ENCODE assay signal across 24 mouse cellular contexts in genomic region chr13:47452186-47452760, GRCm38 (mm10).
DNase-seq lines count a peak whose midpoint lies in the region; ATAC-seq and TF ChIP-seq lines count a peak whose summit lies in the region.
"Had no signal": no experiment of that assay in that cellular context is flagged by ENCODE, and none has a peak within 500 bp of the region (broad histone marks: within the 10 kb centered on the region; RNA-seq: fewer than 3 reads in every experiment).

No protein-coding gene starts in this region.

- H3K27ac ChIP-seq in kidney, embryonic 16.5 days (ENCODE audit: low read length): no peak overlapping the region
- H3K27ac ChIP-seq in kidney, adult 2 months (ENCODE audit: insufficient read depth, low read depth, low read length): no peak overlapping the region
- peak overlapping the region; percentile 50; the same call in 1 of the 2 replicates for H3K27ac ChIP-seq in hindbrain, embryonic 12.5 days
- H3K27ac ChIP-seq in hindbrain, embryonic 15.5 days (replicated peaks): peak overlapping the region; percentile 71
- H3K27ac ChIP-seq in midbrain, postnatal 0 days (ENCODE audit: low read depth, low read length): no peak overlapping the region
- H3K27ac ChIP-seq: embryonic facial prominence, embryonic 15.5 days; forebrain, embryonic 10.5 days; gastrocnemius, adult 2 months; limb, embryonic 13.5 days; liver, embryonic 13.5 days; stomach, postnatal 0 days had no signal

- no peak overlapping the region for H3K9ac ChIP-seq in kidney, embryonic 16.5 days (replicated peaks; ENCODE audit: low read length)
- H3K9ac ChIP-seq in hindbrain, embryonic 12.5 days: no peak overlapping the region
- no peak overlapping the region for H3K9ac ChIP-seq in hindbrain, embryonic 15.5 days
- no peak overlapping the region for H3K9ac ChIP-seq in midbrain, postnatal 0 days (replicated peaks; ENCODE audit: low read length, poor library complexity, severe bottlenecking)
- H3K9ac ChIP-seq: embryonic facial prominence, embryonic 15.5 days; forebrain, postnatal 0 days; limb, embryonic 13.5 days; liver, embryonic 13.5 days; lung, embryonic 14.5 days had no signal

- H3K4me3 ChIP-seq in kidney, embryonic 16.5 days (ENCODE audit: low read length): peak overlapping the region; percentile 0; the same call in 1 of the 2 replicates
- H3K4me3 ChIP-seq in kidney, adult 2 months (ENCODE audit: insufficient read depth, low read depth, low read length): no peak overlapping the region
- H3K4me3 ChIP-seq in hindbrain, embryonic 12.5 days: no peak overlapping the region
- 0 out of 2 replicates have a peak overlapping the region, but pooled peaks have one; percentile 6 for H3K4me3 ChIP-seq in hindbrain, embryonic 15.5 days
- no peak overlapping the region for H3K4me3 ChIP-seq in midbrain, postnatal 0 days (ENCODE audit: low read depth, low read length)
- H3K4me3 ChIP-seq: embryonic facial prominence, embryonic 15.5 days; forebrain, embryonic 10.5 days; gastrocnemius, adult 2 months; limb, embryonic 13.5 days; liver, embryonic 13.5 days had no signal

- no peaks in the 10 kb centered on the region for H3K4me1 ChIP-seq in kidney, embryonic 16.5 days (ENCODE audit: insufficient read depth, low read length)
- no peaks in the 10 kb centered on the region for H3K4me1 ChIP-seq in kidney, adult 2 months (ENCODE audit: control insufficient read depth, insufficient read depth, low read length)
- no peaks in the 10 kb centered on the region for H3K4me1 ChIP-seq in hindbrain, embryonic 12.5 days
- 0 out of 2 replicates have a peak, but pooled peaks cover 4% of the 10 kb centered on the region for H3K4me1 ChIP-seq in hindbrain, embryonic 15.5 days (replicated peaks)
- H3K4me1 ChIP-seq in midbrain, postnatal 0 days (ENCODE audit: insufficient read depth, low read length): no peaks in the 10 kb centered on the region
- H3K4me1 ChIP-seq: embryonic facial prominence, embryonic 15.5 days; forebrain, embryonic 10.5 days; limb, embryonic 13.5 days; liver, embryonic 13.5 days had no signal

- H3K27me3 ChIP-seq in kidney, embryonic 16.5 days (ENCODE audit: insufficient read depth, low read length): no peaks in the 10 kb centered on the region
- H3K27me3 ChIP-seq in kidney, adult 2 months (replicated peaks; ENCODE audit: control insufficient read depth, insufficient read depth, low read length): no peaks in the 10 kb centered on the region; the same call in 1 of the 2 replicates
- H3K27me3 ChIP-seq in hindbrain, embryonic 12.5 days: no peaks in the 10 kb centered on the region
- H3K27me3 ChIP-seq in hindbrain, embryonic 15.5 days: no peaks in the 10 kb centered on the region
- H3K27me3 ChIP-seq in midbrain, postnatal 0 days (ENCODE audit: insufficient read depth, low read length): no peaks in the 10 kb centered on the region
- H3K27me3 ChIP-seq: embryonic facial prominence, embryonic 15.5 days; limb, embryonic 13.5 days; liver, embryonic 13.5 days had no signal

- DNase-seq in kidney, adult 2 months: no peak
- peak; percentile 21 for DNase-seq in midbrain, postnatal 0 days (ENCODE audit: low spot score)
- DNase-seq in gastrocnemius, adult 18-20 months (ENCODE audit: low spot score): no peak
- DNase-seq: adrenal gland, postnatal 36 days; cerebellum, adult 2 months; forebrain, postnatal 0 days; gastrocnemius, adult 2 months; heart, postnatal 10 days; kidney, adult 9 months; layer of hippocampus, postnatal 36 days; liver, embryonic 13.5 days; lung, embryonic 14.5 days; lung, postnatal 4 days; right cerebral cortex, postnatal 4 days had no signal

- no peak for ATAC-seq in kidney, embryonic 16.5 days (ENCODE audit: low FRiP score, low TSS enrichment)
- no peak for ATAC-seq in hindbrain, embryonic 12.5 days (ENCODE audit: low FRiP score)
- peak; percentile 51; the same call in 1 of the 2 replicates for ATAC-seq in hindbrain, embryonic 15.5 days (ENCODE audit: low FRiP score, low read depth)
- ATAC-seq in midbrain, postnatal 0 days (ENCODE audit: low FRiP score): no peak
- ATAC-seq in cerebellum, adult (ENCODE audit: insufficient number of reproducible peaks, low FRiP score, low TSS enrichment): no peak
- ATAC-seq: forebrain, postnatal 0 days; inflammation-experienced regulatory T-cells, adult 6 months had no signal

- TF ChIP-seq CTCF in kidney, adult 2 months (conservative IDR thresholded peaks at IDR 0.05; ENCODE audit: insufficient read depth, insufficient read length, low read depth, low read length): no peak
- no peak for TF ChIP-seq CTCF in midbrain, postnatal 0 days (IDR thresholded peaks at IDR 0.05)

- no peaks in the 10 kb centered on the region for H3K36me3 ChIP-seq in kidney, embryonic 16.5 days (ENCODE audit: insufficient read depth, low read length)
- H3K36me3 ChIP-seq in kidney, adult 2 months (ENCODE audit: control insufficient read depth, insufficient read depth, low read length): no peaks in the 10 kb centered on the region
- no peaks in the 10 kb centered on the region for H3K36me3 ChIP-seq in hindbrain, embryonic 12.5 days
- H3K36me3 ChIP-seq in hindbrain, embryonic 15.5 days: no peaks in the 10 kb centered on the region
- no peaks in the 10 kb centered on the region for H3K36me3 ChIP-seq in midbrain, postnatal 0 days (ENCODE audit: insufficient read depth, low read length)
- H3K36me3 ChIP-seq: embryonic facial prominence, embryonic 15.5 days; forebrain, embryonic 10.5 days; limb, embryonic 13.5 days; liver, embryonic 13.5 days had no signal

- no peak for TF ChIP-seq POLR2A in kidney, adult 2 months (IDR thresholded peaks at IDR 0.05; ENCODE audit: low read depth, low read length)

- WGBS in kidney, embryonic 16.5 days: 45% methylated on average over 17 of the region's 17 CpGs
- 44% methylated on average over 17 of the region's 17 CpGs for WGBS in kidney, adult 2 months
- 77% methylated on average over 17 of the region's 17 CpGs for WGBS in hindbrain, embryonic 12.5 days
- WGBS in hindbrain, embryonic 15.5 days: 43% methylated on average over 17 of the region's 17 CpGs
- 50% methylated on average over 17 of the region's 17 CpGs for WGBS in midbrain, postnatal 0 days

- peak overlapping the region; percentile 36; the same call in 1 of the 2 replicates for H3K4me2 ChIP-seq in kidney, embryonic 16.5 days (replicated peaks; ENCODE audit: low read depth, low read length)
- H3K4me2 ChIP-seq in hindbrain, embryonic 12.5 days (replicated peaks): 0 out of 2 replicates have a peak overlapping the region, but pooled peaks have one; percentile 13
- peak overlapping the region; percentile 41 for H3K4me2 ChIP-seq in hindbrain, embryonic 15.5 days
- peak overlapping the region; percentile 13 for H3K4me2 ChIP-seq in midbrain, postnatal 0 days (ENCODE audit: low read depth, low read length, poor library complexity, severe bottlenecking)
- H3K4me2 ChIP-seq: embryonic facial prominence, embryonic 15.5 days; heart, embryonic 11.5 days; limb, embryonic 13.5 days; liver, embryonic 13.5 days; lung, embryonic 14.5 days had no signal

- no peaks in the 10 kb centered on the region for H3K9me3 ChIP-seq in kidney, embryonic 16.5 days (ENCODE audit: low read length)
- H3K9me3 ChIP-seq in hindbrain, embryonic 12.5 days (replicated peaks): no peaks in the 10 kb centered on the region
- no peaks in the 10 kb centered on the region for H3K9me3 ChIP-seq in hindbrain, embryonic 15.5 days
- H3K9me3 ChIP-seq in midbrain, postnatal 0 days (ENCODE audit: low read length): no peaks in the 10 kb centered on the region
- H3K9me3 ChIP-seq: embryonic facial prominence, embryonic 15.5 days; limb, embryonic 13.5 days; liver, embryonic 13.5 days had no signal

Comparison
In these comparisons a context has a peak if more than half of its experiments do, and no peak if none do; other contexts are left out.
1. H3K4me3 ChIP-seq: peak in kidney, embryonic 16.5 days (single experiment) and hindbrain, embryonic 15.5 days (single experiment); none in kidney, adult 2 months (single experiment), hindbrain, embryonic 12.5 days (single experiment) and midbrain, postnatal 0 days (single experiment).
2. H3K27ac ChIP-seq: peak in hindbrain, embryonic 12.5 days (single experiment) and hindbrain, embryonic 15.5 days (single experiment); none in kidney, embryonic 16.5 days (single experiment), kidney, adult 2 months (single experiment) and midbrain, postnatal 0 days (single experiment).
3. Peak in every context shown above with its lines, with median percentiles within 50 percentile points of each other: H3K4me2 ChIP-seq.